Mouse (Mus musculus): ENCODE measurements around the gene Erbb3. TPM values are rescaled to one million over a fixed set of nuclear protein-coding genes. Genes with fewer than 3 reads are reported as not detected.

Erbb3 gene
- total and polyA plus RNA-seq, 2 experiments from 2014 or later, result 3.1 to 10.6 TPM

DNA sequence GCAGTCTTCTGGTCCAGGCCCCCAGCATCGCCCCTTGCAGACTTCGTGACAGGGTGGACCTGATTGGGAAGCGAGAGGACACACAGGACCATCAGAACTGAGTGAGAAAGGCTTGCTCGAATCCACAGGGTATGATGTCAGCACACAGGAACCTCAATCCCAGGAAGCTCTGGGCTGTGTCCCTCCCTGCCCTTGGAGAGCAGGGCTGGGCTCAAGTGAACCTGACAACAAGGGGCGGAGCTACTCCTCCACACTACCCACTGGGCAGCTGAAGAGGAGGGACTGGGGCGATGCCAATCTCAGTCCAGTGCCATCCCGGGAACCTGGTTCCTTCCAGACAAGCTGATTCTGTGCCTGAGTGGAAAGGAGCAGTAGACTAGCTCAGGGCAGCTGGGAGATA, 5.8 kb downstream of the Erbb3 start:
- Histone ChIP-seq H3K36me3 (replicated peaks; ENCODE audit: control insufficient read depth, insufficient read depth, low read length) (no peaks in the 10 kb centered on the region), H3K9ac (replicated peaks; ENCODE audit: low read depth, low read length) (peak overlapping the region; percentile 57; the same call in 1 of the 2 replicates), H3K4me1 (ENCODE audit: control insufficient read depth, insufficient read depth) (no peaks in the 10 kb centered on the region; the same call in 1 of the 2 replicates), H3K27ac (ENCODE audit: low read depth) (peak overlapping the region; percentile 79), H3K27me3 (ENCODE audit: control insufficient read depth, insufficient read depth, low read length) (peaks cover 11% of the 10 kb centered on the region; the same call in 1 of the 2 replicates), H3K9me3 (replicated peaks; ENCODE audit: control insufficient read depth, low read length) (no peaks in the 10 kb centered on the region), H3K4me3 (ENCODE audit: low read depth, low read length) (peak overlapping the region; percentile 28), H3K4me2 (ENCODE audit: low read depth, low read length) (peak overlapping the region; percentile 55)
- no peak for TF ChIP-seq CTCF (IDR thresholded peaks at IDR 0.05; ENCODE audit: low read depth)
- no peak for TF ChIP-seq EP300 (IDR thresholded peaks at IDR 0.05; ENCODE audit: low read depth)
- DNase-seq (ENCODE audit: low spot score) (peak; percentile 82), ATAC-seq (ENCODE audit: insufficient read depth, low read depth) (peak; percentile 95)
- 17% methylated on average over 7 of the region's 7 CpGs for WGBS

DNA sequence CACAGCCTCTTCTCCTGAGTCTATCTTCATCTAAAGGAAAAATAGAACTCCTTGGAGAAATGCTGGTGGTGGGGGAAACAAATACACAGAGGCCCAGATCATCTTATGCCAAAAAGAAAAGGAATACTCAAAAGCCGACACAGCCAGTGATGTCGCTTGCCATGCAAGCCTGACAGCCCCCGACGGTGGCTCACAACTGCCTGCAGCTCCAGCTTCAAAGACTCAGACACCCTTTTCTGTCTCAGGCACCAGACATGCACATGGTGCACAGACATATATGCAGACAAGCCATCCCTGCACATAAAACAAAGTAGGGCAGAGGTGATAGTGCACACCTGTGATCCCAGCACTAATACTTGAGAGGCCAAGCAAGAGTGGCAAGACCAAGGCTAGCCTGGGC, 9.7 kb downstream of the Erbb3 start:
- Histone ChIP-seq H3K4me1 (ENCODE audit: control insufficient read depth, insufficient read depth) (no peaks in the 10 kb centered on the region; the same call in 1 of the 2 replicates), H3K27me3 (ENCODE audit: control insufficient read depth, insufficient read depth, low read length) (no peaks in the 10 kb centered on the region), H3K9ac (replicated peaks; ENCODE audit: low read depth, low read length) (no peak overlapping the region), H3K36me3 (replicated peaks; ENCODE audit: control insufficient read depth, insufficient read depth, low read length) (no peaks in the 10 kb centered on the region), H3K4me3 (ENCODE audit: low read depth, low read length) (no peak overlapping the region), H3K4me2 (ENCODE audit: low read depth, low read length) (no peak overlapping the region), H3K27ac (ENCODE audit: low read depth) (no peak overlapping the region), H3K9me3 (replicated peaks; ENCODE audit: control insufficient read depth, low read length) (no peaks in the 10 kb centered on the region)
- no peak for TF ChIP-seq CTCF (IDR thresholded peaks at IDR 0.05; ENCODE audit: low read depth)
- TF ChIP-seq EP300 (IDR thresholded peaks at IDR 0.05; ENCODE audit: low read depth), result no peak
- no peak for ATAC-seq (ENCODE audit: insufficient read depth, low read depth)
- no peak for DNase-seq (ENCODE audit: low spot score)
- 82% methylated on average over 4 of the region's 4 CpGs for WGBS

DNA sequence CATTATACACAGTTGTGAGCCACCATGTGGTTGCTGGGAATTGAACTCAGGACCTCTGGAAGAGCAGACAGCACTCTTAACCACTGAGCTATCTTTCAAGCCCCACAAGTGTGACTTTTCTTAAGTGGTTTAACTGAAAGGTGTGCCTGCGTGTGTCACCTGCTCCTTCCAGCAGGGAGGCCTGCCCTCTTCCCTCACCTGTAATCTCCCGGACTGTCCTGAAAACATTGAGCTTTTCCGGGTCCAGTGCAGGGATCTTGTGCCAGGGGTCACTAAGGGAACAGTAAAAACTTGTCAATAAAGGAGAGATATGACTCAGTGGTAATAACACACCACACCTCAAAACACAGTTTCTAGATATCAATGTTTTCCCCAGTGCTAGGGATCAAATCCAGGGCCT, 10.2 kb downstream of the Erbb3 start:
- H3K36me3 ChIP-seq (replicated peaks; ENCODE audit: control insufficient read depth, insufficient read depth, low read length), result no peaks in the 10 kb centered on the region
- no peaks in the 10 kb centered on the region for H3K27me3 ChIP-seq (ENCODE audit: control insufficient read depth, insufficient read depth, low read length)
- H3K4me2 ChIP-seq (ENCODE audit: low read depth, low read length), result no peak overlapping the region
- no peaks in the 10 kb centered on the region; the same call in 1 of the 2 replicates for H3K4me1 ChIP-seq (ENCODE audit: control insufficient read depth, insufficient read depth)
- WGBS, result 82% methylated on average over 3 of the region's 3 CpGs
- TF ChIP-seq EP300 (IDR thresholded peaks at IDR 0.05; ENCODE audit: low read depth) (no peak), CTCF (IDR thresholded peaks at IDR 0.05; ENCODE audit: low read depth) (no peak)
- ATAC-seq (ENCODE audit: insufficient read depth, low read depth), result no peak
- no peak overlapping the region for H3K4me3 ChIP-seq (ENCODE audit: low read depth, low read length)
- no peak for DNase-seq (ENCODE audit: low spot score)
- H3K9me3 ChIP-seq (replicated peaks; ENCODE audit: control insufficient read depth, low read length), result no peaks in the 10 kb centered on the region
- no peak overlapping the region for H3K9ac ChIP-seq (replicated peaks; ENCODE audit: low read depth, low read length)
- no peak overlapping the region for H3K27ac ChIP-seq (ENCODE audit: low read depth)

- DNase-seq (ENCODE audit: low spot score) (no peak), ATAC-seq (ENCODE audit: insufficient read depth, low read depth) (no peak)
- TF ChIP-seq CTCF (IDR thresholded peaks at IDR 0.05; ENCODE audit: low read depth), result no peak
- no peak for TF ChIP-seq EP300 (IDR thresholded peaks at IDR 0.05; ENCODE audit: low read depth)
- Histone ChIP-seq H3K4me2 (ENCODE audit: low read depth, low read length) (no peak overlapping the region), H3K9me3 (replicated peaks; ENCODE audit: control insufficient read depth, low read length) (no peaks in the 10 kb centered on the region), H3K4me1 (ENCODE audit: control insufficient read depth, insufficient read depth) (no peaks in the 10 kb centered on the region), H3K27ac (ENCODE audit: low read depth) (no peak overlapping the region), H3K4me3 (ENCODE audit: low read depth, low read length) (no peak overlapping the region), H3K27me3 (ENCODE audit: control insufficient read depth, insufficient read depth, low read length) (no peaks in the 10 kb centered on the region), H3K9ac (replicated peaks; ENCODE audit: low read depth, low read length) (no peak overlapping the region), H3K36me3 (replicated peaks; ENCODE audit: control insufficient read depth, insufficient read depth, low read length) (peaks cover 2% of the 10 kb centered on the region; the same call in 1 of the 2 replicates)
- 62% methylated on average over 11 of the region's 11 CpGs for WGBS
These were observed 11.1 kb downstream of the Erbb3 start for GRCm38 (mm10) chr10:128578330-128578729.

DNA sequence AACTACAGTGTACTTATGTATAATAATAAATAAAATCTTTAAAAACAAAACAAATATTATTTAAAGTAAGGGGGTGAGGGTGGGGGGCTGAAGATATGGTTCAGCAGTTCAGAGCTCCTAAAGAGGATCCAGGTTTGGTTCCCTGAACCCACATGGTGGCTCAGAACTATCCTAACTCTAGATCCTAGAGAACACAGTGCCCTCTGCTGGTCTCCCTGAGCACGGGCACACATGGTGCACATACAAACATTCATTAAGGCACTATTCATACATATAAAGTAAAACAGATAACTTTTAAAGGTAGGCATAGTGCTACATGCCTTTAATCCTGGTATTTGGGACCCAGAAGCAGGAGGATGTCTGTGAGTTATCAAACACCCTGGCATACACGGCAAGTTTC, 14.4 kb downstream of the Erbb3 start:
- Histone ChIP-seq H3K27ac (ENCODE audit: low read depth) (no peak overlapping the region), H3K4me3 (ENCODE audit: low read depth, low read length) (no peak overlapping the region), H3K4me1 (ENCODE audit: control insufficient read depth, insufficient read depth) (no peaks in the 10 kb centered on the region), H3K27me3 (ENCODE audit: control insufficient read depth, insufficient read depth, low read length) (no peaks in the 10 kb centered on the region), H3K9ac (replicated peaks; ENCODE audit: low read depth, low read length) (no peak overlapping the region), H3K36me3 (replicated peaks; ENCODE audit: control insufficient read depth, insufficient read depth, low read length) (peaks cover 14% of the 10 kb centered on the region; the same call in 1 of the 2 replicates), H3K9me3 (replicated peaks; ENCODE audit: control insufficient read depth, low read length) (no peaks in the 10 kb centered on the region), H3K4me2 (ENCODE audit: low read depth, low read length) (no peak overlapping the region)
- ATAC-seq (ENCODE audit: insufficient read depth, low read depth) (no peak), DNase-seq (ENCODE audit: low spot score) (no peak)
- 87% methylated on average over 2 of the region's 2 CpGs for WGBS
- TF ChIP-seq EP300 (IDR thresholded peaks at IDR 0.05; ENCODE audit: low read depth) (no peak), CTCF (IDR thresholded peaks at IDR 0.05; ENCODE audit: low read depth) (peak; percentile 10; the same call in 1 of the 2 replicates)
